Mouse (Mus musculus) urinary bladder, postnatal 14 days (tissue): ENCODE data around the gene Prr11.
"Not testable (repeated sequence)": the region's sequence is repeated elsewhere in the genome, so short reads cannot be mapped to it uniquely, and the experiment has no call there.

ENCODE experiments used
- DNase-seq: peaks from one replicate; pipeline ENCODE4 v3.0.0; 2021; ENCODE audit warnings: low spot score

Gene Prr11

DNA sequence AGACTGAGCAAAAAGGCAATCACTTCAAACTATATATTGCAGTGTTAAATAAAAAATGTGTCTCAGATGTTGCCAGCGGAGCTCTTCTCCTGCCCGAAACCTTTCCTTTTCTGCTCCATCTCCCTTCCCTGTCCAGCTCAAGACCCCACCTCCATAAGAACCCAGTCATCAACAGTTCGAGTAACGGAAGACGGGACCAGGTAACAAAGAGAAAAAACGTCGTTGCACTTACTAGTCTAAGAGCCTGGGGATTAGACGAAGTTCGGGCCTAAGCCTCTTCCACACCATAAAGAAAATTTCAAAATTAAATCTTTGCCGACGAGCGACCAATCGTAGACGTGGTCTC lies at the start of gene Prr11:
Gene Prr11, minus strand, starts transcription at position 300 of the 346 bp plus-strand sequence.
- DNase-seq: no peak

DNA sequence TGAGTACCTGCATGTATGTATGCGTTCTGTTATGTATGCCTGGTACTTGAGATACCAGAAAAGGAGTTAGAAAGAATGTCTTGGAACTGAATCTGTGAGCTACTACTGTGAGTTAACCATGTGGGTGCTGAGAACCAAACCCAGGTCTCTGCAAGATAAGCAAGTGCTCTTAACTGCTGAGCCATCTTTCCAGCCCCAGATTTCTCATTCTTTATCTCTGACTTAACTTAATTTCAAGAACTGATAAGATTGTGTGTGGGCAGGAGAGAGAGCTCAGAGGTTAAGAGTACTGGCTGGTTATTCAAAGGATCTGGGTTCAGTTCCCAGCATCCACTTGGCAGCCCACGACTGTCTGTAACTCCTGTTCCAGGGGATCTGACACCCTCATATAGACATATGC lies 49.5 kb upstream of the Prr11 start:
- no peak for DNase-seq

DNA sequence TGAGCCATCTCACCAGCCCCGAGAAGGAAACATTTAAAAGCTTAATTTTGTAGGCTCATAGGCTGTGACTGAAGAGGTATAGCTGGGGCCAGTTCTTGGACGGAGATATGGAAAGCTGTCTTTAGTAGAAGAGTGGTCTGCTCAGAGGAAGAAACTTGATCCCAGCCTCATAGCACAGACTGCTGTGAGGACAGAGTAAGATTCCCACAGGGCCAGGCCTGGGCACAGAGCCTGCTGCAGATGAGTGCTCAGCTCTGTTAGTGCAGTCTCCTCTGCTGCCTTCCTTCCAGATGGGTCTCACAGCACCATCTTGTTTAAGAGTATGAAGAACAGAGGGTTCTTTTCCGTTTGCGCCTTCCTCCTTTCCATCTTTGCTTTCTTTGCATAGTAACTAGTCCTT lies 27.7 kb upstream of the Prr11 start:
- no peak for DNase-seq

DNA sequence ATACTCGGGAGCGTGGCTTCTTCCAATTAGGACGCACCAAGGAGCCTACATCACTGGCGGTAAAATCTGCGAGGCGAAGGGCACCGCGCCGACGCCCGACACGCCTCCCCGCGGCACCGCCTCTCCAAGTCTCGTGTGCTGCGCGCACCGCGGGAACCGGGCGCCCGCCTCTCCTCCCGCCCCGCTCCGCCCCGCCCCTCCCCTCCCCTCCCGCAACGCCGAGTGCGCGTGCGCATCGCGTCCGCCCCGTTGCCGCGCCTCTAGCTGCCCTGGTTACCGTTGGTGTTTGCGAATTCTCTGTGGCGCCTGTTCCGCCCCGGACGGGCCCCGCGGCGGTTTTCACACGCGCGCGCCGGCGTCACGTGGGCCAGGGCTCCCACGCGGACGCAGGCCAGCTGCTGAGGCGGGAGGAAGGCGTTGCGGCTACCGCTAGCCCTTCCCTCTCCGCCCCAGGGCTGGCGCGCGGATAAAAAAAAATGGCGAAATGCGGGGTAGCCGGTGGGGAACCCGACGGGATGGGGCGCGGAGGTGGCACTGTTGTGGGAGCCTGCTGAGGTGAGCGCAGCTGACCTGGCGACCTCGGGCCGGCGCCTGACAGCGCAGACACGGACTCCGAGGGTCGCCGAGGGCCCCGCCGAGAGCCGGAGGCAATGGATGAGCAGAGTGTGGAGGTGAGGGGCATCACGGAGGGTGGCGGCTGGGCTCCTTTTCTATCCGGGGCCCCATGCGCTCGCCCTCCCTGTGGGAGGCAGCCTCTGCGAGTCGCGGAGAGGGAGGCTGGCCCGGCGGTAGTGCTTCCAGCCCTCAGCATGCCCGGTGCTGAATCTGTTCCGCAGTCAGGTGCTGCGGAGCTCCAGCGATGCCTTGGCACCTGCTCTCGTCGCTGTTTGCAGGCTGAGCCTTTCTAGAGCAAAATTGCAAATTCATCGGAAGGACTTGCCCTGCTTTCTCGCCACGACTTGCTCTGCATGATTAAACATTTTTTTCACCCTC lies 18.6 kb upstream of the Prr11 start, which contains the start of gene Trim37:
Gene Trim37, plus strand, starts transcription at position 254 of the 993 bp plus-strand sequence.
- DNase-seq: peak; percentile 84

DNA sequence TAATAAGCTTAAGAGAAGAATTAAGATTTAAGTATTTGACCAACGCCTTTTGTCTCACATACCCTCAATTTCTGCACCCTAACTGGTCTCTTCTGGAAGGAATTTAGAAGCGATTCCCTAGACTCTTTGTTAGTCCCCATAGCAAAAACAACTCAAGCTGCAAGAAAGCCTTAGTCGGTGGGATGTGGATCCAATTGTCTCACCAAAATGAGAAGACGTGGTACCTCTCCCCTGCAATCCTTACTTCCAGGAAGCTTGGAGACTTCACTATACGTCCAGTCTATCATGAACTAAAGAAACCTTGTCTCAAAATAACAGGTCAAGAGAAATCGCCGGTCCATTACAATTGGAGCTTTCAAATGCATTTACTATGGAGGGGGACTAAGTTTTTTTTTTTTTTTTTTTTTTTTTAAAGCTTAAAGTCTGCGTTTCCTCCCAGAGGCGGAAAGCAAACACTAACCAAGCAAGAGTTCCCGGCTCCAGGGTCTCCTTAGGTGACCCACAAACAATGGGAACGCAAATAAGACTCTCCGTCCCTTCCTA lies 17.8 kb upstream of the Prr11 start:
- no peak for DNase-seq

DNA sequence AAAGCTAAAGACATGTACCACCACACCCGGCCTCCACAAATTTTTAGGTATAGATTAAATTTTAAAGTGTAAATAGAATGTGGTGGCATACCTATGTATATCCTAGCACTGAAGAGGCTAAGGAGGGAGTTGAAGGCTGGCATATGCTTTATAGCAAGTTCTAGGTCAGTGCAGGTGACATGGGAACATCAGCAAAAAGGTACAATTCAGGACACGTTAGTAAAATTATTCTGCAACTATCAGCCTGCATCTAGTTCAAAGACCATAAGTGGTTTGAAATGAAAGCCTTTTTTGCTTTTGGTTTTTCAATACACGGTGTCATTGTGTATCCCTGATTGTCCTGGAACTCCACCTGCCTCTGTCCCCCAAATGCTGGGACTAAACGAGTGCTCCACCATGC lies 17.1 kb upstream of the Prr11 start:
- no peak for DNase-seq

DNA sequence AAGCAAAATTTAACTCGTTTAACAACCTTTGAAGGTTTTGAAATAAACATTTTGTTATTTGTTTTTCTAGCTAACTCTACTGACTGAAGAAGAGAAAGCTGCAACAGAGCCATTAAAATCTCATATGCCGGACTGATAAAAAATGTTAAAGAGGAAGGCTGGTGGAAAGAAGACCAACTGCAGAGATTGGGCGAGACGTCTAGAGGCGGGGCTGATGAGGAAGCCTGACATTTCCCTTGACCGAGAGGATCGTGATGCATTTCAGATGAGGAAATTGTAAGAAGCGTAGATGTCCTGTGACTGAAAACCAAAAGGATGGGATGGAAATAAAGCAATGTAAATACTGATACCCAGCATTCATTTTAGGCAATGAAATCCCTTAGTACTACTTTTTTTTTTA lies 13.4 kb upstream of the Prr11 start:
- no peak for DNase-seq

DNA sequence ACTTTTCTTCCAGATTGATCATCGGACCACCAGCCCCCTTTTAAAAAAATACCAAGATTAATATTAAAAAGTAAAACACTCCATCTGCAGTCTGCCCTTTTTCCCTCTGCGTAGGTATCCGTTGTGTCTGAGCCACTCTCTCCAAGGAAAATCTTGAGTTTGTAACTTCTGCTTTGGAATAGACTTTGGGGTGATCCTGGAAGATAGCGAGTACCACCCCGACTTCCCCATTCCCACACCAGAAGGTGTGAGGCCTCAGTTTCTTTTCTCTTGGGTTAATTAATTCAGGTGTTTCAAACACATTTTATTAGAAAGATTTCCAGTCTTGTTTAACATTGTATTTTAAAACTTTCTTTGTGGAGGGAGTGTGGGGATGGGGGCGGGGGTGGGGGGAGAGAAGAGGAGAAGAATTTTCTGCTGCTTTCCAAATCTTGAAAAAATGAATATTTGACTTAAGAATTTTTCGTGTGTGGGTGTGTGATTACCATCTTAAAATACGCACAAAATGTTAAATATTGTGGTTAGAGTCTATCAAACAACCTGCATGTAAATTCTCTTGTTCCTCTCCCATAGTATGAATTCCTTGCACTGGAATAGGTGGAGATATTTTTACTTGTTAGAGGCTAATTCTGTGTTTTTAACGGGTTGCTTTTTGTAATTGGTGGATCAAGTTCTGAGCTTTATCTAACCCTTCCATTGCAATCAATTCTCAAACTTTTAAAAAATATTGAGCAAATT lies 1.8 kb upstream of the Prr11 start:
- DNase-seq: no peak

DNA sequence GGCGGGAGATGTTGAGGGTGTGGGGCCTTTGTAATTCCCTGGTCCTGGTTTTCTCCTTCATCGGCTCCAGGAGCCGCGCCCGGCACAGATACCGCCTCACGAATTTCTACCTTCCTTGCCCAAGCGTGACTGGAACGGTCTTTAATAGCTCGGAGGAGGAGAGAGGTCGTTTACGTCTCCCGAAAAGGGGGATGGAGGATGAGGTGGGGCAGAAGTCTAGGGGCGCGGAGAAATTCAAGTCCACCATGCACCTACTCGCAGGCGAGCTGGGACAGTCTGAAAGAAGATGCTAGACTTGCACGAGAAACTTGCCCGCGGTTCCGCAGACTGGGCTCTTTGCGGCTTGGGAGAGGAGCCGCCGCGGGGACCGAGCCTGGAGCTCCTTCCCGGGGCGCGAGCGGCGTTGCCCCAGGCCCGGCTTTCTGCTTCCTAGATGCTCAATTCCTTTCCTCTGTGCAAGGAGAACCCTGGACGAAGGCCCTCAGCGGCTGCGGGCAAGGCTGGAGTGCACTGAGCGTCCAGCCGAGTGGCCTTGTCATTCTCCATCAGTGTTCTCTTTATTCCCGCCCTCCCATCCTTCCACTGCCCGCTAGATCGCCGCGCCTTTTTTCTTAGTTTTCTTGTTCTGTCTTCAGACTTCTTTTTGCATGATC lies 1.1 kb upstream of the Prr11 start:
- DNase-seq: peak; percentile 8

DNA sequence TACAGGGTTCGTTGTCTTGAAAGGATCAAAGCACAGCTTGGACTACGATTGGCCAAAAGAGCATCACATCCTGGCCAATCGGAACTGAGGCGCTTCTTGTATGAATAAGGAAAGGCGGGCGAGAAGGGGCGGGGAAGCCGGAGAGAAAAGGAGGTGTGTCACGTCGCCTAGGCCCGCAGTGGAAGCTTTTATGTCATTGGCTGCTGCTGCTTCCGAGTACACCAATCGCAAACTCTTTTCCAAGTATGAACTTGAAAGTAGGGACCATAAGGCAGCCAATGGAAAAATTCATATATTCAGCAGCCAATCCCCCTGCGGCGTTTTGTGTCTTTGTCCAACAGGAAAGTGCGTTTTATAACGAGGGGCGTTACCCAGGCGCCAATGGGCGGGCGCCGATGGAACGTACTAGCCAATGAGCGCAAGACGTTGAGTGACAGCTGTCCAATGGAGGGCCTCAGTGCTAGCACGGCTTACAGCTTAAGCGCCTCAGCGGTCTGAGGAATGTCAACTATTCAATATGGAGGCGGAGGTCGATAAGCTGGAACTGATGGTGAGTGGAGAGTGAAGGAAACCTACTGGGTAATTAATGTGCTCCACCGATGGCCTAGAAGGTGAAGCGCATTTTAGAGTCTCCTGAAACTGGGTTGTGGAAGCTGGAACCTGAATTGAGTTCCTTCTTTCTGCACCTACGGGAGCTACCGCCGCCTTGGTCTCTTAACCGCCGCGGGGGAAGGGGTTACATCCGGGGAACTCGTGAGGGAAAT lies 429 bp upstream of the Prr11 start, which contains the start of gene Ska2:
Gene Ska2, plus strand, starts transcription at position 480 of the 764 bp plus-strand sequence.
- peak; percentile 97 for DNase-seq

DNA sequence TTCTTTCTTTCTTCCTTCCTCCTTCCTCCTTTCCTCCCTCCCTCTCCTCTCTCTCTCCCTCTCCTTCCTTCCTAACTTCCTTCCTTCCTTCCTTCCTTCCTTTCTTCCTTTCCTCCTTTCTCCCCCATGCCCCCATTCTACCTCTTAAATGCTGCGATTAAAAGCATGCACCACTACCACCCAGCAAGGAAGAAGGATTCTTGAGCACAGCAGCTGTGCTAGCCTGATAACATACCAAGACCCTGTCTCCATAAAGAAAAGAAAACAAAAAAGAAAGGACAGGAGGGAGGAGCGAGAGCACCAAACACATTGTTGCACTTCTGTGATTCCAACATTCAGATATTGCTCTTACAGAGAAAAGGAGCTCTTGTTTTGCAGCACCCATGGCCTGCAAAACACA lies 21.4 kb downstream of the Prr11 start:
- no peak for DNase-seq

DNA sequence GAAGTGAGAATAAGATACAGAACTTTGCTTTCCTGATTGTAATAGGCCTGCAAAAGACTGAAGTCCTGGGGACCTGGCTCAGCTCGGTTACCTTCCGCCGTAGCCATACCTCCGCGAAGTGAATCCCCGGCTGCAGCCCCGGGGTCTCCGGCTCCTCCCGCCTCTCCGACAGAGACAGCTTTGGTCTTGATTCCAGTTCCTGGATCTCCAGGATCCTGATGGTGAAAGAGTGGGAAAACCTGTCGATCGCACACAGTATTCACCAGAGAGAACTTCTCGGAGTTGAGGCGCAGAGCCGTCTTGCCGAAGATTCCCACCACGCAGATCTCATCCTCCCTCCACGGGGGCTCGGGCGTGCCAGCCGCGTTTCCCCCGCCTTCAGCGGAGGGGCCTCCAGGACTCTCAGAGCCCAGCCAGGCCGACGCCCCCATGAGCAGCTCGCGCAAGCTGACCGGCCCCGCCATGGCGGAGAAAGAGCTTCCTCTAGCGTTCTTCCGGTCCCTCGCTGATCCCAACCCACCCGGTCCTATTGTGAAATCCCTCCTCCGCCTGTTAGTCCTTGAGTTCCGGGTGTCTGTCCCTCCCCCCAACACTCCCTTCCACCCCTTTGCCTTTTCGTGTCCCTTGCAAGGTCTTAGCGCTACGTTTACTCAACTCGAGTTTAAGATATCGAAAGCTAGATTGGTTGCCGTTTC lies 22.1 kb downstream of the Prr11 start, which contains the start of gene Smg8:
Gene Smg8, minus strand, starts transcription at position 485 of the 695 bp plus-strand sequence.
- DNase-seq: peak; percentile 83

DNA sequence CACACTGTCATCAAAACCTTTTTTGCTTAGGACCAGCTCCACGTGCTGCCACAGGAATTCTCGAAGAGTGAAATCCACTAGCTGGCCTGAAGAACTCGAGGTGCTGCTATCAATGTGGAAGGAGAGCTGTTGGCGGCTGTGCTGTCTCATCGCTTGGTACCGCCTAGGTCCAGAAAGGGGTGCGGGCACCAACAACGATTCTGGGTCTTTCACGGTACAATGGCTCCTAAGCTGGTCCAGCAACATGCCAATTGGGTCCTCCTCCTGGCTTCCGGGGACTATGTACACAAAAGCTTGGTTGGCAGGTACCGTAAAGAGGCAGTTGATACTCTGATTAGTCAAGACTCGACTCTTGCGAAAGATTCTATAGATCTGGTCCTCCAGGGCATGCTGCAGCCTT lies 23.0 kb downstream of the Prr11 start:
- DNase-seq: no peak

DNA sequence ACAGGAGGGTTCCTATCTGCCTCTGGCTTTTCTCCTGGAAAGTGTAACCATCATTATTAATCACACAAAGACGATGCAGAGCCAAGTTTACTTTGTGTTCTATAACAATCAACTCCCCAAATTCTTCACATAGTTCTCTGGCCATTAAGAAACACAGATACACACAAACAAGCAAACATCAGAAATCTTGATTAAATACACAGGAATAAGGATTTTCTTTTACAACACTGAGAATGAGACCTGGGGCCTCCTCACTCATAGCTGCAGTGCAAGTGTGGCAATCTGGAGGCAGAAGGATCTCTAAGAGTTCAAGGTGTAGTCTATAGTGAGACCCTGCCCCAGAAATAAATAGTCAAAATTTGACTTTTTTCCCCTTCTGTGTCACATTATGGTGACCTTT lies 24.8 kb downstream of the Prr11 start:
- DNase-seq: no peak

DNA sequence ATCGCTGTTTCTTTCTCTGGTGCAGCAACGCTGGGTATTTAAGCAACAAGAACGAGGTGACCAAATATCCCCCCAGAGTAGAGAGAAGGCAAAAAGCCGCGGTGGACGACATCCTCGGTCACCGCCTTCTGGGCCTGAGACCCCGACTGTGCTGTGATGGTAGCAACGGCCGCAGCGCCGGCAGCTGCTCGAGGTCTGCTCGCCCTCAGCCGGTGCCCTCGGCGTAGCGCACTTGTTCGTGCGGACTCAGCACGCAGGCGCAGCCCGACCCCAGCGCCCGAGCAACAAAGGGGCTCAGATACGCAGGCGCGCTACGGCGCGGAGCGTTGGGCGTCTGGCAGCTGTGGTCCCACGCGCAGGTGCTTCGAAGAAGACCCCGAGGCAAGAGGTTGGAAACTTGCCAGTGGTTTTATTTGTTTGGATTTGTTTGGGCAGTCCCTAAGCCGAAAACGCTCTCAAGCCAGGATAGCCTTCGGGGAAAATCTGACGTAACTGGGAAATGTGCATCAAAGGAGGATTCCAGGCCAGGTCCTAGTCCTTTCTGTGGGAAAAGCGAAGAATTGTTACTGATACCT lies 34.6 kb downstream of the Prr11 start, which contains the start of gene Gdpd1:
Gene Gdpd1, minus strand, starts transcription at position 197 of the 575 bp plus-strand sequence.
- peak; percentile 85 for DNase-seq

DNA sequence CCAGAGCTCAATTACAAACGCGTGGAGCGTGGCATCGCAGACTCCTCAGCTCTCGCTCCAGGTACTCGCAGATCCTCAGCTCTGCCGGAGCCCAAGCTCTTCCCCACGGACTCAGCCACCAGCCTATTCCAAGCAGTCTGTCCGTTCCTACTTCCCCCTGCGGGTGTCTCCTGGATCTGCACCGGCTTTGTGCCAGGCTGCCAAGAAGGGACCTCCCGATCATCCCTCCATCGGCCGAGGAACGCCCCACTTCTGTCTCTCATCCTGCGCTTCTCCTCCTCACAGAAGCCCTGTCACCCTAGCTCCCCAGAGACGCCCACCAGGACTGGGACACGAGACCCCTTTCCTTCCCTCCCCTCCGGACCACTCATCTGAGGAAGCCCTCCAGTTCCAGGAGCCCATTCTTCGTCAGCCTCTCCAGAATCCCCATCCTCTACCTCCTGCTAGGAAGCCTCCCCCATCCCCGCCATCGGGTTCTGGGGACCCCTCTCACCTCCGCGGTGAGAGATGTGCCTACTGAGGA lies 35.1 kb downstream of the Prr11 start:
- DNase-seq: peak; percentile 73

DNA sequence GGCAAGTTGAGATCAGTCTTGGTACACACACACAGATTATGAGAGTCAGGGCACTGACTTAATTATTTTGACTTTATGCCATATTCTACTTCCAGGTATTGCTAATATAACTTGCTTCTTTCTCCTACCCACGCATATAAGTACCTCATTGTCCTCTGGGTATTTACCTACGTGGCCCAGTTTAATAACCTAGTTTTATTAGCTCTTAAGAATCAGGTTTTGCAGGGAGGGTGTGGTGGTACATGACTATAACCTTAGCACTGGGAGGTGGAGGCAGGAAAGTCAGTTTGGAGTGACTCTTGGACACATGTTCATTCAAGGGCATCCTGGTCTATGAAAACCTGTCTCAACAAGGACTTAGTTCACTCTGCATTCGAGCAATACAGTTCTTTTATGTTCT lies 46.4 kb downstream of the Prr11 start:
- DNase-seq: no peak

DNA sequence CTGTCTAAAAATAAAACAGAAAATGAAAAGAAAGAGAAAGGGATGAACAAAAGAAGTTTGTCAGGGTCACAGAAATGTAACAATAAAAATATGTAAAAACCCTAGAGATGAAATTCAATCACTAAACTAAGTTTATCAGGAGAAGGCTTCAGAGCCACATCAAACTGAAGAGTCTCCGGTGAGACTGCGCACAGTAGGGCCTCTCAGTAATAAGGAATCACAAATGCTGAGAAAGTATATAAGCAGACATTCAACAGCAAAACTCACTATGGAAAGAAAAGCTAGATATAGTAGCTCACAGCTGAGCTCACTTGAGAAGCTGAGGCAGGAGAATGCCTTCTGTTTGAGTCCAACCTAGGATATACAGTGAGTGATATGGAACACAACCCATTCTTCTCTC lies 48.1 kb downstream of the Prr11 start:
- DNase-seq: no peak

DNA sequence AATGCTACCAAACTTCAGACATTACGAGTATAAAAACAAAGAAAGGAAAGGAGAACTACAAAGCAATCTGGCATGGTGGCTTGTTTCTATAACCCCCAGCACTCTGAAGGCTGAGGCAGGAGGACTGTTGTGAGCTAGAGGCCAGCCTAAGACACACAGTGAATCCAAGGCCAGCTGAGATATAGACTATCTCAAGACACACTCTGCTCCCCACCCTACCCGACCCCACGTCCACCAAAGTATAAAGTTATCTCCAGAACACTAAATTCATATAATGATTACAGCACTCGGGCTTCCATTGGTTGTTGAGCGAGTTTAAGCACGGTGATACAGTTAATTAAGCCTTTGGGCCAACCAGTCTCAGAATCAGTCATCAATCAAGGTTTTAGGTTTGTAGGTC lies 52.2 kb downstream of the Prr11 start:
- DNase-seq: no peak

DNA sequence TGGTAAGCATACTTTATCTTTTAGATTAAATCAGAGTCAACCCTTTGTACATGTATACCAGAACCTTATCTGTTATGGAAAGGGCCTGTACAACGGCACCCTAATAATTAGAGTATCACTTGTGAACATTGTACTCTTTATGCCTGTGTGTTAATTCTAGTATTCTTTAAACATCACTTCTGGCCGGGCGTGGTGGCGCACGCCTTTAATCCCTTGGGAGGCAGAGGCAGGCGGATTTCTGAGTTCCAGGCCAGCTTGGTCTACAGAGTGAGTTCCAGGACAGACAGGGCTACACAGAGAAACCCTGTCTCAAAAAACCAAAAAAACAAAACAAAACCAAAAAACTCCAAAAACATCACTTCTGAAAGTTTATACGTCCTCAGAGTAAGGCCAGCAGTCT lies 59.6 kb downstream of the Prr11 start:
- not testable (repeated sequence) for DNase-seq
